Mouse (Mus musculus): ENCODE results near the gene Lnx2.
A peak's percentile ranks its signal among the peaks of the same experiment; 100 is the strongest.

The Lnx2 gene

DNA sequence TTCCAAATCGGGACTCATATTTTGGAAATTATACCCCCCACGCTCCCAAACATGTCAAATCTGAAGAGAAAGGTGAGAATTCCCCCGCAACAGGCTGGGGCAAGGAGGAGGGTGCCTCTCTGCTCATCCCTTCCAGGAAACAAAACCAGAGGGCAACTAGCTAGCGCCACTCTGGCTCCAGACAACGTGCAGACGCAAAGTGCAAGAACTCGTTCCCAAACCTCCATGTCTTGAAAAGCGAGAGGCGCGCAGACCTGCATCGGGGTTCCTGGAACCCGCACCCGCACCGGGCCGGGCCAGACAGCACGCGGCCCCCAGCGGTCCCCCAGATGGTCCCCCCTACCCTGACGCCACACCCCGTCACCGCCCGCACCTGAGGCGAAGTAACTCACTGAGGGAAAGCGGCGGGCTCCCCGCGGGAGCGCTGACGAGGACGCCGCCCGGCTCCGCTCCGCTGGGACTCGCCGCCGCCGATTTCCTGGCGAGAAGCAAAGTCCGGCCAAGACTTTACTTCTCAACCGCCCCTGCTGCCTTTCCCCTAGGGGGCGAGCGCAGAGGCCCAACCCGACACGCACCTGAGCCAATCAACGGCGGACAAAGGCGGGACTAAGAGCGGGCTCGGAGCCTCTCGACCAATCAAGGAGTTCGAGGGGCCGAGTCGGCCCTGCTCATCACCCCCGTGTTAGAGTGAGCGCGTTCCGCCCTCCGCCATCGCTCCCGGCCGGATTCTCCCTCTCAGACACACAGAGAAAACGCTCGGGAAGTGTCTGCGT, at the start of gene Lnx2:
Gene Lnx2 (minus strand): TSS at position 561 of the 773 bp plus-strand sequence.
- peak; percentile 90 for DNase-seq (ENCODE audit: low read depth, low spot score)

DNA sequence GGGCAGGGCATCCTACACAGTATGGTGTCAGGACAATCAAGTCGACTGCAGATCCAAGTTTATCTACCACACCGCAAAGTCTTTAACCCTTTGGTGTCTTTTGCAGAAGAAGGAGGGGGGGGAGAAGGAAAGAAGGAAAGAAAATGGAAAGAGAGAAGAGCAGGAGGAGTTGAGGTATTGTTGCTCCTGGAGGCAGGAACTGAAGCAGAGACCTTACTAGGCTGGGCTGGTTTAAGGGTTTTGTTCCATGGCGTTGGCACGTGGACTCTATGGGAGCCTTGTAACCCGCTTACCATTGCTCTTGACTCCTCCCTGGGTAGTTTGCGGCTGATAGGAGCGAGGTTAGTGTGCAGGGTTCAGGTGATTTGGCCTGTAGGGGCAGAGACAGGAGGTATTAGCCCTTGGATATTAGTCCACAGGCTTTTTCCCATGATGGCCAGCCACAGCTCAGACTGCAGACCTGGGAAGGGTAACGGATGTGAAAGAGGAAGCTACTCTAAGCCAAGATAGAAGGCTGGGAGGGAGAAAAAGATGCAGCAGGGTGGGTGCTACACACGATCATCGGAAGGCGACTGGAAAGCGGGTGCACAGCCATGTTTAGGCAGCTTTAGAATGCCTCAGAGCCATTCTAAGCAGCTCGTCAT, 49.3 kb upstream of the Lnx2 start:
- no peak for DNase-seq (ENCODE audit: low read depth, low spot score)

GRCm38 (mm10) chr5:147124794-147125193, 48.4 kb upstream of the Lnx2 start:
- DNase-seq (ENCODE audit: low read depth, low spot score), result no peak

- no peak for DNase-seq (ENCODE audit: low read depth, low spot score)
Observed at GRCm38 (mm10) chr5:147121146-147121545, 44.8 kb upstream of the Lnx2 start.

DNA sequence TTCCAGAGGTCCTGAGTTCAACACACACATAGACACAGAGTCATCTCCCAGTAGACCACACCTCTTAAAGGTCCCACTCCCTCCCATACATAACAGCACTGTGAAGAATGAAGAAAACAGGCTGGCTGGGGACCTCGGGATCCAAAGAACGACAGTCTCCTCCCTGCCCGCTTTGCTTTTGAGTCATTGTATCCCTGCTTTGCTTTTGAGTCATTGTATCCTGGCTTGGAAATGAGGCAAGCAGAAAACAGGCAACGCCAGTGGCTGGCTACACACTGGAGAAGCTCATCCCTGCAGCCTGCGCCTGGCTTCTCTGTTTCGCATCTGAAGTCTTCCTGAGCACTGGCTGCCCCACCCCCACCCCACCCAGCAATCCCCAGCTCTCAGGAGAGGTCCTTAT, 40.6 kb upstream of the Lnx2 start:
- no peak for DNase-seq (ENCODE audit: low read depth, low spot score)

GRCm38 (mm10) chr5:147115631-147116030, 39.2 kb upstream of the Lnx2 start:
- DNase-seq (ENCODE audit: low read depth, low spot score), result no peak

DNA sequence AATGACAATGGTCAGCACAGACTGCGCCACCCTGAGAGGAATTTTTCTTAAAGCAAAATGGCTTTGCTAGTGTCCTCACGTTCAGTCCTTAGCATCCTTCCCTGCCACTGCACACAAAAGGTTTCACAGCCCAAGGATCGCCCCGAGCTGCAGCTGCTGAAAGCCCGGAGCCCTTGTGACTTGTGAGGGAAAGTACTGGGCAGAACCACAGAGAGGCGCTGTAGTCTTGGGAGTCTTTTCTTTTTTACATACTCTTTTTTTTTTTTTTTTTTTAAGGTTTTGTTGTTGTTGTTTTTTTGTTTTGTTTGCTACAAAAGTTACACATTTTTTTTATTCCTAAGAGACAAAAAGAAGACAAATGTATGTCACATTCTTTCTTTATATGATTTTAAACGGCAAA, 38.4 kb upstream of the Lnx2 start:
- no peak for DNase-seq (ENCODE audit: low read depth, low spot score)

- DNase-seq (ENCODE audit: low read depth, low spot score), result no peak
Observed at GRCm38 (mm10) chr5:147108861-147109591, 32.6 kb upstream of the Lnx2 start.

DNA sequence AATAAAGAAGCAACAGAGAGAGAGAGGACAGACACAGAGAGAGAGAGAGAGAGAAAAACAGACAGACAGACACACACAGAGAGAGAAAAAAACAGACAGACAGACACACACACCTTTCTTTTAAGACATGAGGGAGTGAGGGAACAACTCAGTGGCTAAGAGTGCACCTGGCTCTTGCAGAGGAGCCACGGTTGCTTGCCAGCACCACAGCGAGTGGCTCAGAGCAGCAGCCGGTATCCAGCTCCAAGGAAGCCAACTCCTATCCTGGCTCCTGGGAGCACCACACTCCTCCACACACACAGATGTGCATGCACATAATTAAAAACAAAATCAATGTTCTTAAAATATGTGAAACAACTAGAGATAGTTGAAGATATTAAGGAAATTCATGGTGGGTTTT, 30.9 kb upstream of the Lnx2 start:
- DNase-seq (ENCODE audit: low read depth, low spot score), result no peak

- DNase-seq (ENCODE audit: low read depth, low spot score), result no peak
Observed at GRCm38 (mm10) chr5:147102295-147102694, 25.9 kb upstream of the Lnx2 start.

- DNase-seq (ENCODE audit: low read depth, low spot score), result no peak
Observed at GRCm38 (mm10) chr5:147100180-147100579, 23.8 kb upstream of the Lnx2 start.

DNA sequence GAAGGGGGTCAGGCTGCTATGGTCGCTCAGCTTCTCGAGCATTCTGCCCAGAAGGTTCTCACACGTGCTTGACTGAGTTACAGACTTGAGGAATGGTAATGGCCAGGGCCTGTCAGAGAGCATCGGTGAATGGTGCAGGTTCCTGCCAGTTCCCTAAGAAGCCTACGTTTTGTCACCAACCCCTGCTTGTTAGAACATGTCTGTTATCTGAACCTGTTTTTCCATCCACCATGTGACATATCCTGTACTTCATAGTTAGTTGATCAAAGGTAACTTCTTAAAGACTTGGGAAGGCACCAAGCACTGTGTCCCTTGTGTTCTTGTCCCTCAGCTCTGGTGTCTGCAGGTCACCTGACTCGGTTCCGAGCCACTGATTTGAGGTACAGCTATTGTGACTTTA, 22.3 kb upstream of the Lnx2 start:
- DNase-seq (ENCODE audit: low read depth, low spot score), result no peak

DNA sequence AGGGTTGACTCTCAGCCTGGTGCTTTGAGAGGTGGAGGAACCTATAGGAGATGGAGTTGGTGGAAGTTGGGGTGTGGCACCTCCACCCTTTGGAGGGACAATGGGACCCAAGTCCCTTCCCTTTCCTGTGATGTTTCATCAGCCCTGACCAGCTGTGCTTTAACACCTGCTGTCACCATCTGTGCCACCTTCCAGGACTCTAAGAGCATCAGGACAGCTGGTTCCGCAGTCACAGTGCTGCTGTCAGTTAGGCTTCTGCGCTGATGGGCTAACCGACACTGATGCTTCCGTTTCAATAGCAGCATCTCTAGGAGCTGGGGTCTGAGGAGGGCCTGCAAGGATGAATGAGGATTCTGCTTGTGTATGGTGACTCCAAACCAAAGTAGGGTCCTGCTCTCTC, 20.2 kb upstream of the Lnx2 start:
- no peak for DNase-seq (ENCODE audit: low read depth, low spot score)

GRCm38 (mm10) chr5:147094296-147094695, 17.9 kb upstream of the Lnx2 start:
- no peak for DNase-seq (ENCODE audit: low read depth, low spot score)

GRCm38 (mm10) chr5:147092448-147092847, 16.1 kb upstream of the Lnx2 start:
- DNase-seq (ENCODE audit: low read depth, low spot score), result no peak

DNA sequence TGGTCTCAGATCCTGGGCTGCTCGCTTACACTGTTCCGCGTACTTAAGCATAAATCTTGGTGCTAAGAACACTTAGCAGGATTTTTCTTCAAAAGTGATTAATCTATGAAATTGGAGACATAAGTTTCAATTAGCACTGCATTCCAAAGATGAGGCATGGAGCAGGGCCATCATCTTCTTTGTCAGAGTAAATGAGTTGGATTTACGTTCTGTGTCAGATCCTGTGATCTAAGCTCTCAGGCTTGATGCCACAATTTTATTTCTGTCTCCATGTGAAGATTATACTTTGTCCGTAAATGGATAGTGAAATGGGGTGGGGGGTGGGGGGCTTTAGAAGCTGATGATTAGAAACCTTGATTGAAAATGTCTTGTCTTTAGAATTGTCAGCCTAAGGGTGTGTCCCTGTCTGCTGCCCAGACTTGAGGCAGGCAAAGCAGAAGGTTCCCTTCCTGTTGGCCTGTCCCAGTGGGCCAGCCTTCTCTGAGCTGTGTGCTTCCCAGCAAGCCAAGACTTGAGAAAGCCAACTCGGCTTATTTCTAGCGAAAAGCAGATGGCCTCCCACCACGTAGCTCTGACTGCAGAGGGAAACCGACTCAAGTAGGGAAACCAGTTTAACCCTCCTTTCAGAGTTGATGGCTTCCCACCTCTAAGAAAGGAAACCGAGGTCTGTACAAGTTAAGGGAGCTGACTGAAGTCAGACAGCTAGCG, 14.0 kb upstream of the Lnx2 start:
- DNase-seq (ENCODE audit: low read depth, low spot score), result no peak

DNA sequence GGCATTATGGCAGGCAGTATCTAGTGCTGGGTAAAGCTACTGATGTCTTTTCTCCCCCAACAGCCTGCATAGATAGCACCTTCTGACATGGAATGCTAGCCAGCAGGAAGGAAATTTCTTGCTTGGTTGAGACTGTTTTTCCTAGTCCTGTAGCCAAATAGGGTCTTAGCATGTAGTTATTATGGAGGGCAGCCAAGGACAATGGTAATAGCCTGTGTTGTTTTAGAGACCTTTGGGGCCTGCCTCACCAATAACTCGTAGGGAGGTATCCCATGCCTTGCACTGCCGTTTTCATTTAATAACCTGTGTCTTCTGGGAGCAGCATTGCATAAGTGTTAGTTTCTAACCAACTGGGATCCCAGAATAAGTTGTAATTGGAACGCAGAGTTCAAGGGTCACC, 13.4 kb upstream of the Lnx2 start:
- DNase-seq (ENCODE audit: low read depth, low spot score), result no peak

- DNase-seq (ENCODE audit: low read depth, low spot score), result no peak
Observed at GRCm38 (mm10) chr5:147086816-147087215, 10.4 kb upstream of the Lnx2 start.

DNA sequence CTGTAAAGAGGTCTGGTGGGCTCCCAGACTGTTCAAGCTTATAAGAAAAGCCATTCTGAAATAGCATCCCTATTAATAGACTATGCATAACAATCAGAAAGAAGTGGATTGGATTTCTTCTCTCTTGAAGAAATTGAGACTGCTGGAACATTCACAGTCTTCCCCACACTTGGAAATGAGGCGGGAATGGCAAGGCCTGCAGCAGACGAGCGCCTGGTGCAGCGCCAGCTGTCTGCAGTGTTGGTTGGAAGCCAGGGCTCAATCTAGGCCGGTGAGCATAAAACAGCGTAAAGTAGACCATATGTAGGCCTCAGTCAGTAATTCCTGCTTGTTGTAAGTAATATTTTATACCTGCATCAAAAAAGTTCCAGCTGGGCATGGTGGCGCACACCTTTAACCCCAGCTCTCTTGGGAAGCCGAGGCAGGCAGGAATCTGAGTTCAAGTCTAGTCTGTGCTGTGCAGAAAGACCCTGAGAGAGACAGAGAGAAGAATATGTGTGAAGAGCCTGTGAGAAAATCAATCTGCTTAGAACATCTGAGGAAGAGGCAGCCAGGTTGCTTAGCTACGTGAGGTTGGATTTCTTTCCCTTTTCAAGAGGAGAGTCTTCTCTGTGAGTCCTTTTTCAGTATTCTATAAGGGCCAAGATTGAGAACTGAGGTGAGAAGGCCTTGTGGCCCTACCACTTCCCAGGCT, 9.0 kb upstream of the Lnx2 start:
- DNase-seq (ENCODE audit: low read depth, low spot score), result no peak

- DNase-seq (ENCODE audit: low read depth, low spot score), result no peak
Observed at GRCm38 (mm10) chr5:147078110-147078900, 1.9 kb upstream of the Lnx2 start.
